Mouse (Mus musculus): ENCODE measurements at regions not wholly inside any gene's neighbourhood (a gene's known extent, or its start where the extent isn't known, plus 50 kb on each side); places are given as distances from the start of the nearest gene placed in this dataset.

DNA sequence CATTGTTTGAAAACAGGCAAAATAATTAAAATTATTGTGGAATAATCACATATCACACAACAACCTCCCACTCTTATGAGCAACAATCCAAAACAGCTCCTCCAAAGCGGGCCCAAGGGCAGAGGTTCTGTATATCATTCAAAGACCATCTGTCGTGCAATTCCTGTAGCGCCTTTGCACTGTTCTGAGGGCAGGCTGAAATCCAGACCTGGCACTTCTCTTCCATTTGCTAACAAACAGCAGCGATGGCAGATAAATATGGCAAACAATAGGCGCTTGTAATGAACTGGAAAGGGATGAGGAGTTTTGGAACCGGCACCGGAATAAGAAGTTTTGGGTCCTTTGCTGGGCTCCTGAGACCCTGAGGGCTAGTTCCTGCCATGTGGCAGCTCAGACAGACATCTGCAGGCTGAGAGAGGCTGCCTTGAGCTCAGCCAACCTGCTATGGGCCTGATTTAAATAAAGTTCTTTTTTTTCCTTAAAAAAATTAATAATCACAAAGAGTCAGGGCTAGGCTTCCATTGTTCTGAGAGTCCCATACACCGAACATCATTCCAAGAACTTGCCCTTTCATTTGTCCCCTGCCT, 172.0 kb downstream of the Faxc start:
- Histone ChIP-seq H3K27ac (ENCODE audit: poor library complexity, severe bottlenecking) (no peak overlapping the region), H3K27me3 (replicated peaks) (no peaks in the 10 kb centered on the region), H3K4me2 (no peak overlapping the region), H3K9ac (no peak overlapping the region), H3K4me1 (replicated peaks) (0 out of 2 replicates have a peak, but pooled peaks cover 6% of the 10 kb centered on the region), H3K36me3 (no peaks in the 10 kb centered on the region), H3K4me3 (no peak overlapping the region), H3K9me3 (replicated peaks) (no peaks in the 10 kb centered on the region)
- ATAC-seq (ENCODE audit: insufficient number of reproducible peaks, low FRiP score), result no peak
- 75% methylated on average over 8 of the region's 8 CpGs for WGBS

DNA sequence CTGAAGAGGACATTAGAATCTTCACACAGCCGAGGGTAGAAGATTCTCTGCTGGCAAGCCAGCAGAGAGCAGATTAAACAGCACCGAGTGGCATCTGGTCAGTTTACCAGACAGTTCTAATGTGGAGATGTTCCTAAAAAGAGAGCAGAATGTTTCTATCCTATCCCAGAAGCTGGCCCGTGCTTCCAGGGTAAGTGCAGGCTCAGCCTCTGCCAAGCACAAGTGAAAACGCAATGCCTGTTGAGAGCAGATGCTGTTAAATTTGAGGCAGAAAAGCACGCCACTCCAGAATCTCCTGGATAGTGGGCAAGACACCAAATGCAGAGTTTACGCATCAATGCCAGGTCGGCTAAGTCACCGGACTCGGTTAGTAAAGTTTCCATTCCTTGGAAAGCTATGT, 175.8 kb downstream of the Faxc start:
- Histone ChIP-seq H3K27me3 (replicated peaks) (no peaks in the 10 kb centered on the region), H3K4me1 (replicated peaks) (peaks cover 22% of the 10 kb centered on the region), H3K4me2 (no peak overlapping the region), H3K27ac (ENCODE audit: poor library complexity, severe bottlenecking) (no peak overlapping the region), H3K9ac (no peak overlapping the region), H3K9me3 (replicated peaks) (no peaks in the 10 kb centered on the region), H3K4me3 (no peak overlapping the region), H3K36me3 (no peaks in the 10 kb centered on the region)
- WGBS, result 71% methylated on average over 9 of the region's 9 CpGs
- no peak for ATAC-seq (ENCODE audit: insufficient number of reproducible peaks, low FRiP score)

DNA sequence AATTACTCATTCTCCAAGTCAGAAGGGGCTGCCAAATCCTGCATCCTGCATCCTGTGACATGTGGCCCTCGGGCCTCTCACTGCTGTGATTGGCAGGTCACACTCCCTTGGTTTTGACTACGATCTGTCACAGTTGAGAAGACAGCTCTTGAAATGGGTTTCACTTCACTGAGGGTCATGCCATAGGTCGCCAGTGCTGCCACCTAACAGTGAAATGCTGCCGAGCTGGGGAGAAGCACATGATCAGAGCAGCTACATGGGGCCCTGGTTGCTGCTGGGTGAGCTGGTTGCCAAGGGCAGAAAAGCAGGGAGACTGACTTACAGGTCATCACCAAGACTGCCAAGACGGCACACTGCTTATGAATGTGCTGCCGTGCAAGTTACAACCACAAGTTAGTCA, 178.3 kb downstream of the Faxc start:
- no peaks in the 10 kb centered on the region for H3K9me3 ChIP-seq (replicated peaks)
- no peak overlapping the region for H3K4me3 ChIP-seq
- peaks cover 22% of the 10 kb centered on the region for H3K4me1 ChIP-seq (replicated peaks)
- H3K36me3 ChIP-seq, result no peaks in the 10 kb centered on the region
- H3K9ac ChIP-seq, result no peak overlapping the region
- H3K4me2 ChIP-seq, result no peak overlapping the region
- 34% methylated on average over 6 of the region's 6 CpGs for WGBS
- ATAC-seq (ENCODE audit: insufficient number of reproducible peaks, low FRiP score), result no peak
- no peaks in the 10 kb centered on the region for H3K27me3 ChIP-seq (replicated peaks)
- H3K27ac ChIP-seq (ENCODE audit: poor library complexity, severe bottlenecking), result no peak overlapping the region

DNA sequence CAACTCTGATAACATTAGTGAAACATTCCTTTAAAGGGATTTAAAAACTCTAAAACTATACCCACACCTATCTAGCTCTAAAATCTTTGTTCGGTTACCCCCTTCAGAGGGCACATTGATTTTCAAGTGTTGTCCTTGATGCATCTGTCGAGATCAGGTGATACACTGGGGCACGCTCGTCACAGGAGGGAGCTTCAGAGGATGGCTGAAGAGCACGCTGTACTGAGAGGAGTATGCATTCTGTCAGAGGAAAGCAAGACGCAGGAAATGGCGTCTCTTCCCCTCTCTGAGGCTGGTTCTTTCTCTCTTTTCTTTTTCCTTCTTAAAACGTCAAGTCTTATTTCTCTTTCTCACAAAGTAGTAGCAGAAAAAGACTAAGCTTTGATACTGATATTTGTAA, 179.3 kb downstream of the Faxc start:
- Histone ChIP-seq H3K9ac (no peak overlapping the region), H3K4me3 (no peak overlapping the region), H3K4me1 (replicated peaks) (peaks cover 22% of the 10 kb centered on the region), H3K9me3 (replicated peaks) (no peaks in the 10 kb centered on the region), H3K27ac (ENCODE audit: poor library complexity, severe bottlenecking) (no peak overlapping the region), H3K27me3 (replicated peaks) (no peaks in the 10 kb centered on the region), H3K36me3 (no peaks in the 10 kb centered on the region), H3K4me2 (no peak overlapping the region)
- 29% methylated on average over 8 of the region's 8 CpGs for WGBS
- no peak; the same call in 1 of the 2 replicates for ATAC-seq (ENCODE audit: insufficient number of reproducible peaks, low FRiP score)

DNA sequence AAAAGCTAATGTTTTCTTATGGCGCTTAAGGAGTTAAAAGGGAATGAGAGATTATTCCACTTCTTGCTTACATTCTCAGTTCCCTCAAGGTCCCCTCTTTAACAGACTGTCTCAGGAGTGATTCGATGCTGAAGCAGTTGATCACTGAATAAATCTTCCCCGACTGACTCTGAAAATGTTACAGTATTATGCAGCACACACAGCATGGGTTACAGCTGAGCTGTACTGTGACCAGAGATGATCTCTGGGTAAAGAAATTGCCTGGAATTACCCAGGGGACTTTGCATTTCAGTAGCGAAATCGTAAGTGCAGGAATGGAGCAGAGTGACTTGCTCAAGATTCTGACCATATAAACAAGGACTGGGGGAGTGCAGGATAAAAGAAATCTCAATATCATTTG, 181.1 kb downstream of the Faxc start:
- Histone ChIP-seq H3K36me3 (no peaks in the 10 kb centered on the region), H3K9me3 (replicated peaks) (no peaks in the 10 kb centered on the region), H3K9ac (no peak overlapping the region), H3K27me3 (replicated peaks) (no peaks in the 10 kb centered on the region), H3K4me3 (no peak overlapping the region), H3K27ac (ENCODE audit: poor library complexity, severe bottlenecking) (no peak overlapping the region), H3K4me2 (no peak overlapping the region), H3K4me1 (replicated peaks) (peaks cover 16% of the 10 kb centered on the region)
- no peak for ATAC-seq (ENCODE audit: insufficient number of reproducible peaks, low FRiP score)
- 58% methylated on average over 5 of the region's 5 CpGs for WGBS

DNA sequence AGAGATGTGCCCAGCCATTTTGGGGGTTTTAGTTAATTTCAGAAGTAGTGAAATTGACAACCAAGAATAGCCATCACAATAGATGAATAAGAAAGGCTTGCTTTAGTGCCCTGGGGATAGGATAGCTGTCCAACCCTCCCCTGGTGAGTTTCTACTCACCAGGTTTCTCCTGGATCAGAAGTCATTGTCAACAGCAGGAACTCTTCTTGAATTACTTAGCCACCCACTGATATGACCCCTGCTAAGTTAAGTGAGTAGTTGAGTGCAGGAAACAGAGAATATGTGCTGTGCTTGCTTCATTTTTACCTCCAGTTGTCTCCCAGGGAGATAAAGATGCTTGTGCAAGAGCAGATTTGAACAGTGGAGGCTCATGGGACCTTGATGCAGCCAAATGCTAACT, 183.3 kb downstream of the Faxc start:
- Histone ChIP-seq H3K4me3 (no peak overlapping the region), H3K27ac (ENCODE audit: poor library complexity, severe bottlenecking) (no peak overlapping the region), H3K9me3 (replicated peaks) (no peaks in the 10 kb centered on the region), H3K27me3 (replicated peaks) (no peaks in the 10 kb centered on the region), H3K4me2 (no peak overlapping the region), H3K9ac (no peak overlapping the region), H3K4me1 (replicated peaks) (peaks cover 10% of the 10 kb centered on the region), H3K36me3 (no peaks in the 10 kb centered on the region)
- no peak for ATAC-seq (ENCODE audit: insufficient number of reproducible peaks, low FRiP score)

DNA sequence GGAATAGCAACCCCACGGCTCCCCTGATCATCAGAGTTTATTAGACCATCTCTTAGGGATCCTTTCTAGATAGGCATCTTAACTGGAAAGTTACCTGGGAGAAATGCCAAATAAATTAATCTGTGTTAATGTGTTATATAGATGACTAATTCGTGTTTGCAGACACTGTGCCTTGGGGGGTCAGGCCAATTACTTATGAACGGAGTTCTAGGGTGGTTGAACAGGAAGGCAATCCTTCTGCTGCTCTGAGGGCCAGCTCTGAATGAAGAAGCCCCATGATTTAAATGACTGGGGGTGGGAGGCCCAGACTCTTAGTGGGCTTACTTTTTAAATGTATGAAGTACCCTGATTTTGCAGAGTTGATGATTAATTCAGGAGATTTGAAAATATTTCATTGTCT, 188.7 kb downstream of the Faxc start:
- Histone ChIP-seq H3K4me3 (no peak overlapping the region), H3K4me1 (replicated peaks) (peaks cover 9% of the 10 kb centered on the region), H3K4me2 (no peak overlapping the region), H3K36me3 (no peaks in the 10 kb centered on the region), H3K27me3 (replicated peaks) (no peaks in the 10 kb centered on the region), H3K9me3 (replicated peaks) (no peaks in the 10 kb centered on the region), H3K9ac (no peak overlapping the region), H3K27ac (ENCODE audit: poor library complexity, severe bottlenecking) (no peak overlapping the region)
- ATAC-seq (ENCODE audit: insufficient number of reproducible peaks, low FRiP score), result no peak
- WGBS, result 67% methylated on average over 3 of the region's 3 CpGs

DNA sequence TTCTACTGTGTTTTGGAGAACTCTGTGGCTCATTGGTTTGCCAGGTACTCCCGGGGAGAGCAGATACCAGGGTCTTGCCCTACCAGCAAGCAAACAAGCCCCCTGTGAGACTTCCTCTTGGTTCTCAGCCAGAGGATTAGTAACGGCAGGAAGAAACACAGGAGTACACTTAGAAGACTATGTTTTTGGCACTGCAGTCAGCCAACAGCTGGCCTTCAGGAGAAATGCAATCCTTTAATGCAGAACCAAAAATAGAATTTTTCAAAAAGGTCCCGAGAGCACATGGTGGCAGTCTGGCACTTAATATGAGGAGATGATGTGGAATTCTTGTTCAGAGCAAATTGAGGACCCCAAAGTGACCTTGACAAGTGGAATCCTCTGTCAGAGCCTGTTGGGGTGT, 189.8 kb downstream of the Faxc start:
- Histone ChIP-seq H3K36me3 (no peaks in the 10 kb centered on the region), H3K4me3 (no peak overlapping the region), H3K27me3 (replicated peaks) (no peaks in the 10 kb centered on the region), H3K4me2 (no peak overlapping the region), H3K27ac (ENCODE audit: poor library complexity, severe bottlenecking) (no peak overlapping the region), H3K9me3 (replicated peaks) (no peaks in the 10 kb centered on the region), H3K9ac (no peak overlapping the region), H3K4me1 (replicated peaks) (peaks cover 9% of the 10 kb centered on the region)
- no peak for ATAC-seq (ENCODE audit: insufficient number of reproducible peaks, low FRiP score)
- WGBS, result 13% methylated on average over 3 of the region's 3 CpGs

DNA sequence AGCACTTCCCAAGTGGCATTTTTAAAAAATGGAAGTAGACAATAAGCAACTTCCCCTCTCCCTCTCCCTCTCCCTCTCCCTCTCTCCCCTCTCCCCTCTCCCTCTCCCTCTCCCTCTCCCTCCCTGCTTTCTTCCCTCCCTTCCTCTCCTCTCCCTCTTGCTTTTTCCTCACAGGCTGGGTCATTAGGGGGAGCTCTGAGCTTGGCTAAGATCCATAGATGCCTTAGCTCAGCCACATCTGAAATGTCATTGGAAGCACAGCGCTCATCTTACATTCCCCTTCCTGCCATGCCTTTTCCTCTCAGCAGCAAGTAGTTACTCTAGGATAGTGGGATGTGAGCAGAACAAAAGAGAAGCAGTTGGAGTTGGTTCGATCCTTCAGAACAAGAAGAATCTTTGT, 190.3 kb downstream of the Faxc start:
- H3K4me3 ChIP-seq, result no peak overlapping the region
- H3K9ac ChIP-seq, result no peak overlapping the region
- ATAC-seq (ENCODE audit: insufficient number of reproducible peaks, low FRiP score), result no peak
- H3K27me3 ChIP-seq (replicated peaks), result no peaks in the 10 kb centered on the region
- 39% methylated on average over 2 of the region's 2 CpGs for WGBS
- H3K4me2 ChIP-seq, result no peak overlapping the region
- no peaks in the 10 kb centered on the region for H3K9me3 ChIP-seq (replicated peaks)
- H3K27ac ChIP-seq (ENCODE audit: poor library complexity, severe bottlenecking), result no peak overlapping the region
- no peaks in the 10 kb centered on the region for H3K36me3 ChIP-seq
- peaks cover 9% of the 10 kb centered on the region for H3K4me1 ChIP-seq (replicated peaks)

DNA sequence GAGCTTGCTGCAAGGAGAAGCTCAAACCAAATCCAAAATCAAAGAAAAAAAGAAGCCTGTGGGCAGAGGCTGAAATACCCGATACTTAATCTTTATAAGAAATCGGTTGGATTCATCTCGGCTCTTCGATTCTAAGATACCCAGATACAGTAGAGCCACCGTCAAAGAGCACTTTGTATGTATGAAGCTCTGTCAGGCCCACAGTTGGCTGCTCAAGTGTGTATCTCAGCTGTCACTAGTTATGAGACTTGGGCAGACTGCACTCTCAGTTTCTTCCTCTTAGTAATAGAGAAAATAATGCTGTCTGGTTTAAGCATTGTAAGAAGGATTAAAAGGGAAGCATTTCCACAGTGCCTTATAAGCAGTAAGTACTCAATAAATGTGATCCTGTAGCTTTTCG, 193.7 kb downstream of the Faxc start:
- 80% methylated on average over 6 of the region's 6 CpGs for WGBS
- no peaks in the 10 kb centered on the region for H3K9me3 ChIP-seq (replicated peaks)
- H3K4me1 ChIP-seq (replicated peaks), result peaks cover 9% of the 10 kb centered on the region
- H3K27me3 ChIP-seq (replicated peaks), result no peaks in the 10 kb centered on the region
- no peak overlapping the region for H3K4me2 ChIP-seq
- H3K27ac ChIP-seq (ENCODE audit: poor library complexity, severe bottlenecking), result no peak overlapping the region
- no peak overlapping the region for H3K4me3 ChIP-seq
- no peaks in the 10 kb centered on the region for H3K36me3 ChIP-seq
- no peak for ATAC-seq (ENCODE audit: insufficient number of reproducible peaks, low FRiP score)
- H3K9ac ChIP-seq, result no peak overlapping the region

DNA sequence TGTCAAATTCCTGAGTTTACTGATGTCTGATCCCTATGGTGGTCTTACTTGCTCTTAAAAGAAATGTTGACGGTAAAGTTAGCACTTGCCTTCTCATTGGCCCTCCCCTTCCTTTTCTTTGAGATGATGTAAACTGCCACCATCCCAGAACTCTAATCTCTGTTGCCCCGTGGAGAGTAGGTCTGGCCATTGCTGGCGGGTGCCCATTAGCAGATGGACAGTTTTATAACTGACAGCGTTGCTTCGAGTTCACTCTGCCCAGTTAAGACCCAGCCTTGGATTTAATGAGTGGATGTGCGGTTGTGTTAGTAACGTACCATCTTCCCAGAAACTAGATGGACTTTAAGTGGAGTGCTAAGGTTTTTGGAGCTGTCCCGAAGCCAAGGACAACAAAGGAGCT, 199.4 kb downstream of the Faxc start:
- Histone ChIP-seq H3K4me2 (no peak overlapping the region), H3K4me1 (replicated peaks) (no peaks in the 10 kb centered on the region), H3K4me3 (no peak overlapping the region), H3K9ac (no peak overlapping the region), H3K36me3 (no peaks in the 10 kb centered on the region), H3K27me3 (replicated peaks) (no peaks in the 10 kb centered on the region), H3K27ac (ENCODE audit: poor library complexity, severe bottlenecking) (no peak overlapping the region), H3K9me3 (replicated peaks) (no peaks in the 10 kb centered on the region)
- ATAC-seq (ENCODE audit: insufficient number of reproducible peaks, low FRiP score), result no peak
- WGBS, result 68% methylated on average over 8 of the region's 8 CpGs

Measured in heart, embryonic 12.5 days (tissue).